Mouse (Mus musculus) CD4-positive, CD25-positive, alpha-beta regulatory T cell, adult 2 months (primary cell): ENCODE data around the gene Irf2.

Experiments
- DNase-seq: peaks from one replicate; pipeline ENCODE4 v3.0.0-alpha.2; 2012; ENCODE audit warnings: low read depth, low spot score

Gene Irf2

GRCm38 (mm10) chr8:46739003-46739949, at the start of gene Irf2:
TSS of gene Irf2 (plus strand) at chr8:46739732.
- DNase-seq, result peak; percentile 98

GRCm38 (mm10) chr8:46690111-46690510, 49.4 kb upstream of the Irf2 start:
- DNase-seq, result no peak

GRCm38 (mm10) chr8:46690581-46690980, 49.0 kb upstream of the Irf2 start:
- no peak for DNase-seq

GRCm38 (mm10) chr8:46691360-46691759, 48.2 kb upstream of the Irf2 start:
- DNase-seq, result no peak

- peak; percentile 29 for DNase-seq
These were observed 43.1 kb upstream of the Irf2 start for GRCm38 (mm10) chr8:46696256-46697041.

GRCm38 (mm10) chr8:46697566-46697965, 42.0 kb upstream of the Irf2 start:
- DNase-seq, result no peak

GRCm38 (mm10) chr8:46698162-46698561, 41.4 kb upstream of the Irf2 start:
- no peak for DNase-seq

- no peak for DNase-seq
These were observed 34.4 kb upstream of the Irf2 start for GRCm38 (mm10) chr8:46705145-46705544.

- DNase-seq, result peak; percentile 45
These were observed 32.8 kb upstream of the Irf2 start for GRCm38 (mm10) chr8:46706730-46707129.

GRCm38 (mm10) chr8:46709302-46709701, 30.2 kb upstream of the Irf2 start:
- DNase-seq, result no peak

GRCm38 (mm10) chr8:46710289-46710688, 29.2 kb upstream of the Irf2 start:
- DNase-seq, result no peak

- no peak for DNase-seq
These were observed 28.0 kb upstream of the Irf2 start for GRCm38 (mm10) chr8:46711496-46711895.

- peak; percentile 25 for DNase-seq
These were observed 26.4 kb upstream of the Irf2 start for GRCm38 (mm10) chr8:46713178-46713577.

GRCm38 (mm10) chr8:46713844-46714243, 25.7 kb upstream of the Irf2 start:
- peak; percentile 46 for DNase-seq

- no peak for DNase-seq
These were observed 25.1 kb upstream of the Irf2 start for GRCm38 (mm10) chr8:46714400-46714799.

GRCm38 (mm10) chr8:46716477-46716876, 23.1 kb upstream of the Irf2 start:
- no peak for DNase-seq

GRCm38 (mm10) chr8:46717170-46717569, 22.4 kb upstream of the Irf2 start:
- no peak for DNase-seq

- no peak for DNase-seq
These were observed 21.2 kb upstream of the Irf2 start for GRCm38 (mm10) chr8:46718301-46718700.

GRCm38 (mm10) chr8:46718747-46719146, 20.8 kb upstream of the Irf2 start:
- DNase-seq, result no peak

GRCm38 (mm10) chr8:46720656-46721055, 18.9 kb upstream of the Irf2 start:
- no peak for DNase-seq

- DNase-seq, result no peak
These were observed 18.3 kb upstream of the Irf2 start for GRCm38 (mm10) chr8:46721065-46721845.

- no peak for DNase-seq
These were observed 17.0 kb upstream of the Irf2 start for GRCm38 (mm10) chr8:46722536-46722935.
